Mouse (Mus musculus): ENCODE measurements at regions not wholly inside any gene's neighbourhood (a gene's known extent, or its start where the extent isn't known, plus 50 kb on each side); places are given as distances from the start of the nearest gene placed in this dataset.
"Not testable (repeated sequence)": the region's sequence is repeated elsewhere in the genome, so short reads cannot be mapped to it uniquely, and the experiment has no call there.

GRCm38 (mm10) chr13:111860931-111861330 is 52.1 kb upstream of the Map3k1 start:
- DNase-seq (ENCODE audit: low spot score in 2 of 2), result no peak

- no peak for DNase-seq (ENCODE audit: low spot score in 2 of 2)
Observed at GRCm38 (mm10) chr13:111862316-111862715, 53.5 kb upstream of the Map3k1 start.

GRCm38 (mm10) chr13:111865956-111866355 is 57.2 kb upstream of the Map3k1 start:
- no peak for DNase-seq (ENCODE audit: low spot score in 2 of 2)

GRCm38 (mm10) chr13:111867261-111867660 is 58.5 kb upstream of the Map3k1 start:
- no peak for DNase-seq (ENCODE audit: low spot score in 2 of 2)

DNA sequence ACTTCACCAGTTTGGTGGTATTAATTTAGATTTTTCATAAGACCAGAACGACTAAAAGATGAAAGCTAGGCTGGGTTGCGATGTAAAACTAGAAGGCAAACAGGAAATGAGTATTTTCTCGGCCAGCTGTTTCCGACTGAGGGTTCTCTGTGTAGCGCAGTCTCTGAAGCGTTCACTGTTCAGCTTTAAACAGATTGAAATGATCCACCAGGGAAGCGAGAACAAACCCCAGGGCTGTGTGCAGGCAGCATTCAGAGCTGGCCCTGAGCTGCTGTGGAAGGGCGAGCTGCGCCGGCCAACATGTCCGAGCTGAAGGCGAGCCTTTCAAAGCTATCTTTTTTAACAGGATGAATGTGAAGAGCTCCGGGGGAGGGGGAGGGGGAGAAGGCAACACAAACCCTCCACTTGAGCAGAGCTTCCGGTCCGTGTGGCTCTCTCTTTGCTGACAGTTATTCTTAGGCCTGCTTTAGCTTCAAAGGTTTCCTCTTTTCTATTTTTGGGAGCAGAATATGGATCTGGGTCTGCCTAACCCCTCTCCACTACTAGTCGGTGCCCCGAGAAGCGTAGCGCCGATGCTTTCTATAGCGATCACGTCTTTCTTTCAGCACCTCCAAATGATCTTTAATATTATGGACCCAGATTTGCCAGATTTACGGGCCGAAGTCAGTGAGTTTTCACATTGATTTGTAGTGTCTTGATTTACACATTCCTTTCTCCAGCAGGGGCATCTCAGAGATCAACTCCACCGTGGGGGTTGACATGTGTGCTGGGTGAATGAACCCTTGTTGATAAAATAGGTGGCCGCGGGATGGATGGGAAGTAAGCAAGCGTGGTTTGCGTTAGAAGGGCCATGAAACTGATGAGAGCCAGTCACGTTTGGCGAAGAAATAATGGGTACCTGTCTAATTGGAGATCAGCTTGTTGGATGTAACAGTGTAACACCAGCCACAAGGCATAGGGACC is 59.3 kb upstream of the Map3k1 start:
- peak; percentile 50 to 60 for DNase-seq (ENCODE audit: low spot score in 2 of 2)

DNA sequence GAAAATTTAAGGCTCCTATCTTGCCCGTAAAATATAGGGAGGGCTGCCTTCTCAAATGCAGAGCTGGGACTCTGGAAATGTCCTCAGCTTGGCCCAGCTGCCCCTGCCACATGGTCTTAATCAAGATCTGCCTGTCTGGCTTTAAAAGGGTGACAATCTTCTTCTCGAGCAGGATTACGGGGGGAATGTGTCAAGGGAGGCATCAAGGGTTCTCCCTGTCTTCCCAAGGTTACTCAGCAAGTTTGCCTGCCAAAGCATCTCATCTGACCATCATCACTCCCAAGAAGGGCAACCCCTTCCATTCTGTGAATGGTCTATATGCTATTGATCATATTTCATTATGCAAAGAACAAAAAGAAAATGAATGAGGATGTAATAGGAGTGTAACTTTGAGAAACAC is 60.2 kb upstream of the Map3k1 start:
- DNase-seq (ENCODE audit: low spot score in 2 of 2), result no peak

GRCm38 (mm10) chr13:111869771-111870437 is 61.1 kb upstream of the Map3k1 start:
- peak; percentile 19 to 47 for DNase-seq (ENCODE audit: low spot score in 2 of 2)

- no peak for DNase-seq (ENCODE audit: low spot score in 2 of 2)
Observed at GRCm38 (mm10) chr13:111870505-111870904, 61.7 kb upstream of the Map3k1 start.

GRCm38 (mm10) chr13:111871672-111872410 is 63.0 kb upstream of the Map3k1 start:
- no peak for DNase-seq (ENCODE audit: low spot score in 2 of 2)

DNA sequence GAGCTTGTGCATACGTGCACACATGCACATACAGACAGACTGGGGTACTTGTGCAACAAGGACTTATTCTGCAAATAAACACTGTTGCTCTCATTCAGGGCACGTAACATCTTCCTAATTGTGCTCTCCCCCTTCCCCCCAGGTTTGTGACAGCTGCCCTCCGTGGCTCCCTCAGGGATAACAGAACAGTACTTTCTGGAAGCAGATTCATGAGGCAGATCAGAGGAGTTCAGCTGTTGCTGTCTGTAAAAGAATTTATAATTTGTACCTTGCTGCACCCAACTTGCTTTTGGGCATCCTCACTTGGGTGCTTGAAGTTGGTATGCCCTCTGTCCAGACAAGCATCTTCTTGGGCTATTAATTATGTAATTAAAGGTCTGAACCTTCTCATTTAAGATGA is 65.5 kb upstream of the Map3k1 start:
- no peak for DNase-seq (ENCODE audit: low spot score in 2 of 2)

- DNase-seq (ENCODE audit: low spot score in 2 of 2), result no peak
Observed at GRCm38 (mm10) chr13:111876404-111876803, 67.6 kb upstream of the Map3k1 start.

GRCm38 (mm10) chr13:111876847-111877246 is 68.1 kb upstream of the Map3k1 start:
- DNase-seq (ENCODE audit: low spot score in 2 of 2), result no peak

GRCm38 (mm10) chr13:111883768-111884566 is 75.2 kb upstream of the Map3k1 start:
- DNase-seq (ENCODE audit: low spot score in 2 of 2), result not testable (repeated sequence)

DNA sequence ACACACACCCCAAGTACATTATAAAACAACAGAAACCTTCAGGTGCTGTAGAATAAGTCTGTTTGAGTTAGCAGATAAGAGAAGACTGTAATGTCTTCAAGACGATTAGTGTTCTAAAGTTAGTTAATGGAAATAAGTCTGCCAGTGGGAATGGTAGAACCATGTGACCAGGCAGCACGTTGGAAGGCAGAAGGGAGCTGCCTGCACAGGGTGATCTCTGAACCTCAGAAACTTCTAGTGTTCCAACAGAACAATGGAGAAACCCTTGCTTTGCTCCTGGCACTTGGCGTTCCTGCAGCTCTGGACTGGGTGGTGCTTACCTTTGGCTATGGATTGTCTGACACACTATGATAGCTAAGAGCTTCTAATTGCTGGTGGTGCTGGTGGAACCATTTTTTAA is 82.0 kb upstream of the Map3k1 start:
- no peak for DNase-seq (ENCODE audit: low spot score in 2 of 2)

GRCm38 (mm10) chr13:111892141-111892540 is 83.3 kb upstream of the Map3k1 start:
- DNase-seq (ENCODE audit: low spot score in 2 of 2), result no peak

- no peak for DNase-seq (ENCODE audit: low spot score in 2 of 2)
Observed at GRCm38 (mm10) chr13:111893221-111893713, 84.5 kb upstream of the Map3k1 start.

DNA sequence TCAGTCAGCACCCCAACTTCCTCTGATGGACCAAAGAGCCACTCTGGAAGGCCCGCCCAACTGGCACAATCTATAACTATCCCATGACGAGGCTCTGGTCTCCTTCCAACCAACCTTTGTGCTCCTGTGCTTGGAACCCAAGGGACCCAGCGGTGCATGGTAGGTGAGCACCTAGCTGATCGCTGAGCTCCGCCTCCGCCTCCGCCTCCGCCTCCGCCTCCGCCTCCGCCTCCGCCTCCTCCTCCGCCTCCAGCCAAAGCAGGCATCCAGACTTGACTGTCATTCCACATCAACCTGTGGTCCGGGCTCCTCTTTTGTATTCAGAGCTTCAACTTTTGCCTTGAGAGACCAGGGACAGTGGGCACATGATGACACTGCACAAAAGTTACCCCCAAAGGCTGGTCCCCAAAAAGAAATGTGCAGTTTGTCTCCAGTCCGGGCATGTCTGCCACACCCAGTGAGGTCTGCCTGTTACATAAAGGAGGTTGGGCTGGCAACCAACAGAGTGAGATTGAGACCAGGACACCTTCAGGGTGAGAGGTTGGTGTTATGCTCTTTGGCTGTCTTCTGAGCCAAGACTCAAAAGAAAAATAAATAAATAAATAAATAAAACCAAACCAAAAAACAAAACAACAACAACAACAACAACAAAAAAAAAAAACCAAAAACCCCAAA is 86.1 kb upstream of the Map3k1 start:
- no peak for DNase-seq (ENCODE audit: low spot score in 2 of 2)

DNA sequence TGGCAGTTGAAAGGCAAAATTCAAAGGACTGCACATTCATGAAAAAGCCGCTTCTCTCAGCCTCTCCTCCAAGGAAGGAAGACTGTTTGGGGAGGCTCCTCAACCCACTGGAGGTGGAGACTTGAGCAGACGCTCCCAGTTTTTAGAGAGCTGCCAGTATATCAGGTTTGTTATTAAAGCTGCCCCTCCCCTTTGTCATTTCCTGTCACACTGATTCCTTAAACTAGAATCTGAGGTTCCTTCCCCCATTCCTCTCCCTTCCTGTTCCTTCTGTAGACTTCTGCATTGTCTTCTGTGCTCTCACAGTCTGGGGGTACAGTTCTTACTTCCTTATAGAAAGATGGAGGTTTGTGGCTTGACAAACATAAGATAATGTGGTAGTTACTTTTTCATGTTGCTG is 87.5 kb upstream of the Map3k1 start:
- DNase-seq (ENCODE audit: low spot score in 2 of 2), result peak in 1 of 2 experiments; percentile 7

DNA sequence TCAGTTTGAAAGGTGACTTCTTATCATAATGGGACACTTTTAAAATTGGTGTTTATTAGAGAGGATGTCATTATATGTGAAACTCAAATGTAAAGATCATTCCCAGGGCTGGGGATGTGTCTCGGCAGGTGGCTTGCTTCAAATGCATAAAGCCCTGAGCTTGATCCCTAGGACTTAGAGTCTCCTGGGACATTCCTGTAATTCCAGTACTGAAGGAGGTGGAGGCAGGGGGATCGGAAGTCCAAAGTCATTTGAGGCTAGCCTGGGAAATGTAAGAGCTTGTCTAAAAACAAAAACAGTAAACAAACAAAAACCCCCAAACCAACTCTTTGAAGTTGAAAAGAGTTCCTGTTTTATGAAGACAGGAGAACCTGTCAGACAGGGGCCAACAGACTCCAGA is 94.6 kb upstream of the Map3k1 start:
- no peak for DNase-seq (ENCODE audit: low spot score in 2 of 2)

DNA sequence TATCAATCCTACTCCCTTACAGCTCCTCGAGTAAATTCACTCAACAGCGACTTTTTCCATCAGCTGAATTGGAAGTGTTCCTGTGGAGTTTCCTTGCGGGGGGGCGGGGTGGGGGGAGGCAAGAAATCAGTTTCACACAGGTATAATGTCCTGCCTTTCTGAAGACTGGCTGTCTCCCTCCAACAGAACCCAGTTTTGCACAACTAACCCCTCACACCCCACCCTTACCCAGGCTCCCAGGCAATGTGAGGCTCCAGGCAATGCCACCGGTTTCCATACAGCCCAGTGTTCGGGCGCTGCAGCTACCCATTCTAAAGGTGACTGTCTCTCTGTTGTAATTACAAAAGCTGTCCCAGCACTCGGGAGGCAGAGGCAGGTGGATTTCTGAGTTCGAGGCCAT is 95.1 kb upstream of the Map3k1 start:
- no peak for DNase-seq (ENCODE audit: low spot score in 2 of 2)
